Mouse (Mus musculus): ENCODE results near the gene Large1. TPM values are rescaled to one million over a fixed set of nuclear protein-coding genes. Genes with fewer than 3 reads are reported as not detected.

The Large1 gene
- polyA plus RNA-seq, 1 experiment from 2014 or later = 4.9 TPM

- no peak overlapping the region for H3K4me3 ChIP-seq (replicated peaks; ENCODE audit: low read length)
- H3K9me3 ChIP-seq (replicated peaks; ENCODE audit: control insufficient read depth, low read length) = no peaks in the 10 kb centered on the region
- 81% methylated on average over 1 of the region's 1 CpGs for WGBS
- H3K36me3 ChIP-seq (ENCODE audit: control insufficient read depth, insufficient read depth, low read length) = no peaks in the 10 kb centered on the region
- no peak overlapping the region for H3K27ac ChIP-seq (ENCODE audit: low read length)
- H3K4me2 ChIP-seq (ENCODE audit: low read depth, low read length) = no peak overlapping the region
- H3K9ac ChIP-seq (ENCODE audit: low read length) = no peak overlapping the region
- no peaks in the 10 kb centered on the region for H3K27me3 ChIP-seq (ENCODE audit: control insufficient read depth, insufficient read depth, low read length)
- ATAC-seq (ENCODE audit: insufficient read depth, low FRiP score) = no peak
- no peaks in the 10 kb centered on the region for H3K4me1 ChIP-seq (ENCODE audit: control insufficient read depth, insufficient read depth, low read length)
Observed at GRCm38 (mm10) chr8:72777797-72778196, 575.5 kb downstream of the Large1 start.

DNA sequence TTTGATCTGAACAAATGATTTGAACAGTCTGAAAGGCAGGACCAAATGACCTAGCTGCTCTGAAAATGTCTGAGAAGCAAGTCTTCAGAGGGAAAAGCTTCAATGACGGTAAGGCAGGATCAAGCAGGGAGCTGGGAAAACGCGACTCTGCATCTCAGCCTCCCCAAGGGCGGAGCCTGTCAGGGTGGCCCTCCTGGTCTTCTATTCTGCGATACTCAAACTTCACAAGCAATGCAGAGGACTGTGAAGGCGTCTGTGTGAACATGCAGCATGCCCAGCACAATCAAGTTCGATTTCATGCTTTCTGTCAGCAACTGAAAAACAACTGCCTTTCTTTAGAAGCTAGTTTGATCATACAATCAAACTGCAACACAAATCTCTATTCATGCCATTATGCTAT, 586.6 kb downstream of the Large1 start:
- Histone ChIP-seq H3K27me3 (ENCODE audit: control insufficient read depth, insufficient read depth, low read length) (no peaks in the 10 kb centered on the region), H3K27ac (ENCODE audit: low read length) (no peak overlapping the region), H3K36me3 (ENCODE audit: control insufficient read depth, insufficient read depth, low read length) (no peaks in the 10 kb centered on the region), H3K4me1 (ENCODE audit: control insufficient read depth, insufficient read depth, low read length) (no peaks in the 10 kb centered on the region), H3K4me2 (ENCODE audit: low read depth, low read length) (no peak overlapping the region), H3K4me3 (replicated peaks; ENCODE audit: low read length) (no peak overlapping the region), H3K9ac (ENCODE audit: low read length) (no peak overlapping the region), H3K9me3 (replicated peaks; ENCODE audit: control insufficient read depth, low read length) (no peaks in the 10 kb centered on the region)
- 26% methylated on average over 7 of the region's 7 CpGs for WGBS
- no peak for ATAC-seq (ENCODE audit: insufficient read depth, low FRiP score)

DNA sequence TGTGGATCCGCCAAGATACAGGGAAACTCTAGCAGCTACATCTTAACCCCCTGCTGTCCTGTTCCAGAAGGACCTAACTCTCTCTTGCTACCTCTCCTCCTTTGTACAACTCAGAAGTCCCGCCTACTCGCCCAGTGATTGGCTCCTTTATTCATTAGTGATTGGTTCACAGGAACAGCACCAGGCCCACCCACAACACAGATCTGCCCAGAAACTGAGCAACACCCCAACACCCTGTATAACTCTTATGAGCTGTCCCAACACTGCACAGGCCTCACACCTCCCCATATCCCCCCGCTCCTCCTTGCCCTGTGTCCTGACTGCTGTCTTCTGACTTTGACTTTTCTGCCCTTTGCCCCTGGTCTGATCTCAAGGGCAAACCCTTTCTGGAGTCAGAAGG, 587.6 kb downstream of the Large1 start:
- no peaks in the 10 kb centered on the region for H3K36me3 ChIP-seq (ENCODE audit: control insufficient read depth, insufficient read depth, low read length)
- H3K27me3 ChIP-seq (ENCODE audit: control insufficient read depth, insufficient read depth, low read length) = no peaks in the 10 kb centered on the region
- ATAC-seq (ENCODE audit: insufficient read depth, low FRiP score) = no peak
- 63% methylated on average over 4 of the region's 4 CpGs for WGBS
- no peak overlapping the region for H3K4me2 ChIP-seq (ENCODE audit: low read depth, low read length)
- no peaks in the 10 kb centered on the region for H3K9me3 ChIP-seq (replicated peaks; ENCODE audit: control insufficient read depth, low read length)
- H3K4me3 ChIP-seq (replicated peaks; ENCODE audit: low read length) = no peak overlapping the region
- no peak overlapping the region for H3K27ac ChIP-seq (ENCODE audit: low read length)
- H3K9ac ChIP-seq (ENCODE audit: low read length) = no peak overlapping the region
- H3K4me1 ChIP-seq (ENCODE audit: control insufficient read depth, insufficient read depth, low read length) = no peaks in the 10 kb centered on the region

Small RNA genes within 50 kb of the gene (microRNA-seq; reads per million reads assigned to microRNA genes)
- gene Mir28b = 1.3 reads per million

Measured in stomach, embryonic 16.5 days (tissue).